Mouse (Mus musculus) ZHBTc4 (cell line): ENCODE data around the gene Meaf6.

ENCODE experiments used
- DNase-seq: peaks from one replicate; pipeline ENCODE4 v3.0.0-alpha.2; 2011; ENCODE audit warnings: low read depth, low spot score

The Meaf6 gene

DNA sequence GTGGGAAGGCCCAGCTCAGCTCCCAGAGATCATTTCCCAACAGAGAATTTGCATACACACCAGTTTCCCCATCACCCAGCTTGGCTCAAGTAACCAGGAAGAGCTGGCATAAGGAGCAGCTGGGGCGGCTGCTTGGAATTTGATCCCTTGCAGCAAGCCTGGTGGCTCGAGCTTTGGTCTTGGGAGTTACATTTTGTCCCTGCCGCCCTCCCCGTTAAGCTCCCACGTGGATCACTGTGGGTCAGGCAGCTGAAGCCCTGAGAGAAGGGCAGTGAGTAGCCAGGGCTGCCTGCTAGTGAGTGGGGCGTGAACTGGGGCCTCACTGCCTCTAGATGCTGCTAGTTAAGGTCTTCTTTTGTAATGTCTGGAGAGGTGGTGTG is 30.8 kb downstream of the Meaf6 start:
- DNase-seq: no peak

DNA sequence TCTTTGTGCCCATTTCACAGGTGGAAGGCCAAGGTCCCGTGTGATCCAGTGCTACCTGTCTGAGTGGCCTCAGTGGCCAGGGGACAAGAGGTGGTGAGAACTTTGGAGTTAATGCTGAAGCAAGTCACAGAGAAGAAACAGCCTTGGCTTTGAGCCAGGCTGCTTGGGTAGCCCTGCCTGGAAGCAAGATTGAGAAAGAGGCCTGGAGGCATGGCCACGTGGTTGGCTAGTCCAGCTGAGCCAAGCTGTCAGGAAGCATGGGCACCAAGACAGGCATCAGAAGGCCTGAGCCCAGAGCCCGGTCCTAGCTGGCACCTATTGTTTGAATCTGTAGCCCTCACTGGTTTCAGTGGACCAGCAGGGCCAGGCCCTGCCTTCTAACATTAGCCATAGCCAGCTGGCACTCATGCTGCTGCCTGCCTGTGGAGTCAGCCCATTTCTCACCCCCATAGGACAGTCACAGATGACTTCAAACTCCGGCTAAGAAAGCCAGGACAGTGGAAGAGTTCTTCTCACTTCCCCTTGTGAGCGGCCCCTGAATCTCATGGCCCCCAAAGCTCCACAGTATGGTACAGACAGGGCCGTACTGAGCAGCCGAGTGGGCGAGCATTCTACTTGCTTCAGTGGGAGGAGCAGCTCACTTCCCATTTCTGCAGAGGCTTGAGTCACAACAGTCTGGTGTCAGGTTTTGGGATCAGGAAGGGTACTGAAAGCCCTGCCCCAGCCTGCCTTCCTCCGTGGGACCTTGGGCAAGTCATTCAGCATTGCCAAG is 31.3 kb downstream of the Meaf6 start:
- no peak for DNase-seq

DNA sequence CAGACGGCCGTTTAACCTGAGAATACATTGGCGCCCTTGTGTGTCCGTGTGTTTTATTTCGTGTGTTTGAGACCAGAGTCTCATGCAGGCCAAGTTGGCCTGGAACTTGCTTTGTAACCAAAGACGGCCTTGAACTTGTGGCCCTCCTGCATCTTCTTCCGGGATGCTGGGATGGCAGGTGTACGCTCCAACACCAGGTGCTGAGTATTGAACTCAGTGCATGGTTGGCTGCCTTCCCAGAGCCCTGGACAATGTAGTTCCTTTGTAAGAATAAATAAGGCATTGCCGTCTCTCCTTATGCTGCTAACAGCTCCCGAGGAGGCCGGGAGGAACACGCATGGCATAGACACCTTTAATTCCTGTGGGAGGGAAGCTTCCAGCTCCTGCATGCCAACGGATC is 32.0 kb downstream of the Meaf6 start:
- no peak for DNase-seq

DNA sequence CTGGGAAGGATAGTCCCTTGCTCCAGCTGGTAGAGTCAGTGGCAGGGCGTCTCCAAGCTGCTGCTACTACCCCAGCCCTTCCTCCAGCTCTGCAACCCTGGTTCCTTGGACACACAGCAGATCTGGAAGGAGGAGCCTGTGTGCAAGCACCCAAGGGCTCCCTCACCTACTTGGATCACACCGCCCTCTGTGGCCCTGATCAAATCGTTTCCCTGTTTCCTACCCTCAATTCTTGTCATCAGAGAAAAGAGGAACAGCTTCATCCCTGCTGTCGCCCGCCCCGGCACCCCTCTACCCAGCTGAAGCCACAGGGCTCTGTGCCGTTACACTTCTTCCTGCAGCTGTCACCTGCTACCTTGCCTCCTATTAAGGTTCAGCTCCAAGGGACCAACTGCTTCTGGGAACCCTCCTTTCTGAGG is 33.0 kb downstream of the Meaf6 start:
- DNase-seq: no peak

DNA sequence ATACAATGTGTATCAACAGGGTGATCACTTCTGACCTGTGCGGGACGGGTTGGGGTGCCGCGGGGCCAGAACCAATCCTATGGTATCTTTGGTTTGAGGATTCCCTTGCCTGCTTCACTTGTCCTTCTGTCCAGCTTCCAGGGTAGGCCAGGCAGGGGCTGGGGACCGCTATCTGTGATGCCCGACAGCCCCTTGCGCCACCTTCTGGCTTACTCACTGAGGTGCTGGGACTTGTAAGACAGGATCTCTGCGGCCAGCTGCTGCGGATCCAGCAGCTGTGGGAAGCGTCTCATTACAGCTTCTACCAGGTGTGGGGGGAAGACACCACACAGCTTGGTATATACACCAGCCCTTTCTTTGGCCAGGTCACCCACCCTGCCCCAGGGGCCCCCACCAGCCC is 34.1 kb downstream of the Meaf6 start:
- peak; percentile 55 for DNase-seq

DNA sequence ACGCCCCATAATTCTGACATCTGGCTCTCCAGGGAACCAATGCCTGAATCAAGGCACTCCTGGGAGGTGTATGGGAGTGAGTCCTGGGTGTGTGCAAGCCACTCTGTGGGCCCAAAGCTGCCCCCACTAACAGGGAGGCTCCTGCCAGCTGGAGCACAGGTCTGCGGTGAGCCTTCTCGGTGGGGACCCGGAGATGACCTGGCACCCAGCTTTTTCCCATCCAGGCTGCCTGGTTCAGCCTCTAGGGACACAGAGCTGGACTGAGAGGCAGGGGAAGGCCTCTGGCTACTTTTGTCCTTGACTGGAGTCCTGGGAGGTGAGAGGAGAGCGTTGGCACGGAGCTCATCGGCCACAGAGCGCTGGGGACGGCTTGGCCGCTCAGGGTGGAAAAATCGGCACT is 34.8 kb downstream of the Meaf6 start:
- no peak for DNase-seq

DNA sequence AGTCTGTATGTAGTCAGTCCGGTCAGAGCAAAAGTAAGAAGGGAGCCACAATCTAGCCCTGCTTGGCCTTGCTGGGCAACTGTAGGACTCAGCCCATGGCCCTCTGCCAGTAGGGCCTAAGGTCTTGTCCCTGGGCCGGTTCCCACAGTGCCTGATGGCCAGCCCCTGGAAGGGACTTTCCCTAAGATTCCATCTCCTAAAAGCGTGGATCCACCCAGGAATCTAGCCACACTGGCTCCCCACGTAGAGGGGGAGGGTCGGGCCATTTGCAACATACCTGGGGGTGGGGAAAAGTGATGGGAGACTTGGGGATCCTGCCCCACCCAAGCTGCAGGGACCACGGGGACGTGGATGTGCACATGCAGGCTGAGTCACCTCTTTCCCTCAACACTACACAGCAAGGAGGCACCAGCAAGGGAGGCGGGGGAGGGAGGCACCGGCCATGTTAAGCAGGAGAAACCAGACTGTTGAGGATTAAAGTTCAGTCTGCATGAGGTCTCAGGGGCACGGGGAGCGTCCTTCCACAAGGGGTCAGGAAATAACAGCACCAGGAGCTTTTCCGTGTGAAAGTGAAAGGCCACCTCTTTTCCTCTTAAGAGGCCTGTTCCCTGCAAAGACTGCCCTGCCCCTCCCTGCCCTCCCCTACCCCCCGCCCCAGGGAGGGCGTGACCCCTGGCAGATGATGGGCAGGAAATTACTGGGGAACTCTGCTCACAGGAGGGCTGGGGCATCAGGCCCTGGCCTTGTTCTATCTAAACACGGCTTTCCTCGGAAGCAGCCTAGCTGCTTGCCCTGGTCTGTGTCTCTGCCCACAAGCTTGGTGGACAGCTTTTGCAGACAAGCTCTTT is 37.7 kb downstream of the Meaf6 start:
- DNase-seq: no peak

DNA sequence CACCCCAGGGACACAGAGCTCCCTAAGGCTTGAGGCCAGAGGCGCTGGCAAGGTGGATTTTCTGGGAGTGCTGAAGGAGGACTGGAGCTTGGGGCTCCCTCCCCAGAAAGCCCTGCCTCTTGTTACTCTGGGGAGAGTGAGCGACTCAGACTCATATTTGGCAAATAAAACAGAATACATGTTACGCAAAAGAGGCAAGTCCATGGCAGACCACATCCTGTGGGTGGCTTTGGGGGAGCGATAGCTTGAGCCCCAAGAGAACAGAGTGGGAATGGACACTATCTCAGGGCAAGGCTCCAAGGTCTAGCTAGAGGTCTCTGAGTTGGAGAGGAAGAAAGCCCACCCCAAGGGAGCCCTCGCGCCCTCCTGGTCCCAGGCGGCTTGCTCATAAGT is 38.3 kb downstream of the Meaf6 start:
- DNase-seq: no peak

DNA sequence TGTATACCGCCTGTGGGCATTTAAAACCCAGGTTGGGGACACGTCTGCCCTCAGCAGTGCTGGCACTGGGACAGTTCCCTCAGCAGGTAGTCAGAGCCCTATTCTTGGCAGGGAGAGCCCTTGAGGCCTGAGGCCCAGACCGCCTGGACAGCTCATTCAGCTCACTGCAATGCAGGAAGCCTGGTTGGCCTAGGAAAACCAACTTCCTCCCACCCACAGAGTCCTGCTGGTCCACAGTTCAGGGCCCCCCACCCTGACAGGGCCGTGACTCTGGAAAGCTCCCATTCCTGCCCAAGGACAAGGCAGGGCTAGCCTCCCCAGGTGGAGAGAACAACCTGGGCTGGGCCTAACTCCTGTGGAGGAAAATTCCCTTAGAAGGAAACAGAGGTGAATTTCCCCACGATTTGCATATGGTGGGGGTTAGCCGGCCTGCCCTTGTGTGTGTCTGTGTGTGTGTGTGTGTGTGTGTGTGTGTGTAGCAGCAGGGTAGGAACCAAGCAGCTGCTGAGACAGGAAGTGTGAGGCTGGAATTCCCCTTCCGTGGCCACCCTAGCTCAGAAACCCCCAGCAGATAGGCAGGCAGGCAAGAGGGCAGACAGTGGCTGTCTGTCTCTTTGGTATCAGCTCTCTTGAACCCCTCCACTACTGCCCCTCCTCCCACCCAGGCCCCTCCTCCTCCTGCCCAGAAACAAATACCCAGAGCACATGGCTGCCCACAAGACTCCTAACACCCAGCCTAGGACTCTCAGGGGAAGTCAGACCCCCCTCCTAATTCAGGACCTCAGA is 39.7 kb downstream of the Meaf6 start:
- peak; percentile 79 for DNase-seq

DNA sequence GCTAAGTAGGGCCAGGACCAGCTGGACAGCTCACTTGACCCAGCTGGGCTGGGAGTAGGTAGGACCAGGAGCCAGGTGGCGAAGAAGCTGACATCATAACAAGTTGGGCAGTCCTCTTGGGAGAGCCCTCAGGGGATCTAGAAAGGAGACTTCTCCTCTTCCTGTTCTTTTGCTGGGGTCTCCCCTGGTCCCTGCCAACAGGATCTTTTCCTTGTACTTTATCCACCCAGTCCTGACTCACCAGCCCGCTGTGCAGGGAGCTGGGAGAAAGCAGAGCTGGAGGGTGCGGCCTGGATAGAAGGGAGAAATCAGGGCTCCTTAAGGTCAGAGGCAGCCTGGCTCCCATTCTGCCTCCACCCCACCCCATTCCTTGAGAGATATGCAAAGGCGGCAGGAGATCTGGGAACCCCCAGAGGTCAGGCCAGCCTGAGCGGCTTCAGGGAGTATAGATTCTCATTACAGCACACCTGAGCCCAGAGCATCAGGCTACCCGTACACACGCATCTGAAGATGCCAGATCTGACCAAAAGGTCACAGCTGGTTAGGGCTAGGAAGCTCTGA is 40.5 kb downstream of the Meaf6 start:
- DNase-seq: peak; percentile 72

DNA sequence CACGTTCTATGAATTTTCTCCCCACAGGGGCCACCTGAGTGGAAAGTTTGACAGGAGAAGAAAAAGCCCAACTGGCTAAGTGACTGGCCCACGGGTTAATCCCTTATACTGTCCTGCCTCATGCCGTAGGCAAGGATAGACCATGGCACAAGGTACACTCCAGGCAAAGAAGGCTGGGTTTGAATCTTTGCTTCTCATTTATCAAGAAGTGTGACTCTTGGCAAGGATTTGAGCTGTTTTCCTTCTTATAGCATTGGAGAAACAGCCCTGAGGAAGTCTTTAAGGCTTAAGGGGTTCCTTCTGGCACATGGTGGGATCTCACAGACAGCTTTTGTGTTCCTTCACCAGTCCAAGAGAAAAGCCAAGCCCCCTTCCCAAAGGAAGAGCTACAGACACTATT is 41.3 kb downstream of the Meaf6 start:
- no peak for DNase-seq

DNA sequence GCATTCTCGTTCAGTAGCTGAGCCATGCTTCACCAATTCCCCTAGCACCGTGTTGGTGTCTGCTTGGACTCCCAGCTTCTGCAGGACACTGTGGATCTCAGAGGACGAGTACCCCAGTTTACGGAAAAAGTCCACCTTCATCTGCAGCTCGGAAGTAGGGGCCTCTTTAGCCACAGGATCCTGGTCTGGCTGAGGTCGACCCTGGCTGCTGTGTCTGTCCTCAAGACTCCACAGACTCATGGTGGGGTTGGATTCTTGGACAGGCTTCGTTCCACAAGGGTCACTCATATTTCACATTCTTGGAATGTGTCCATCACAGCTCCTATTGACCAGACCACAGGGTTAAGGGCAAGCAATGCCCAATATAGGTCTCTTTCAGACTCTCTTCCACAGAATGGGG is 41.8 kb downstream of the Meaf6 start:
- DNase-seq: no peak

DNA sequence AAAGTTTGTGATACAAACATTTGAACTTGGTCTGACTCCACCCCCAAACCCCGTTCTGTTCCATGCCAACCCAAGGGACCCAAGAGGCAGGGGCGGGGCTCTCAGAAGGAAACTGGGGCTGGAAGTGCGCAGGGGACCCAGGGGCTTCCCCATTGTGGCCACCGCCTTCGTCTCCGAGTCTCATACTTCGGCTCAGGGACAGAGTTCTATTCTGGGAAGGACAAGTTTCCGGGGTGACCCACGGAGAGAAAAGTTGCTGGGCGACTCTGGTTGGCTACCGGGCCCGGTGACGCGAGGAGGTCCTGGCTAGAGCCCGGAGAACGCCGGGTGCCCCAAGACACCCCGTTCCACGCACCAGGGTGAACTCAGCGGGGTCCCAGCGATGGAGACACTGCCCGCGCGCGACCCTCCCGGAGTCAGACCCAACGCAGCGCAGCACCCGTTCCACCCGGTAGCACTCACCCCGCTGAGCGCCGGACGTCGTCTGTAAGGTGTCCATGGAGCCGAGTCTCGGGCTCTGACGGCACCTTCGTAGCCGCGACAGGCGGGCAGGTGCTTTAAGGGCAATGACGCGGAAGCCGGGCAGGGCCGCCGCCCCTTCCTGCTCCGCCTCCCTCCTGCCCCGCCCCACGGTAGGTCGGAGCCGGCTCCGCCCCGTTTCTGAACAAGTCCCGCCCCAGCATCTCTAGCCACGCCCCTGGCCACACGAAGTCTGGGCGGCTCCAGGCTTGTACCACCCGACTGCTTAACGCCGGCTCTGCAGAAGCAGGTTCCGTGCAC is 42.6 kb downstream of the Meaf6 start, which contains the start of gene Zc3h12a:
Zc3h12a (minus strand) TSS at position 536 of the 780 bp plus-strand sequence.
- peak; percentile 96 for DNase-seq

DNA sequence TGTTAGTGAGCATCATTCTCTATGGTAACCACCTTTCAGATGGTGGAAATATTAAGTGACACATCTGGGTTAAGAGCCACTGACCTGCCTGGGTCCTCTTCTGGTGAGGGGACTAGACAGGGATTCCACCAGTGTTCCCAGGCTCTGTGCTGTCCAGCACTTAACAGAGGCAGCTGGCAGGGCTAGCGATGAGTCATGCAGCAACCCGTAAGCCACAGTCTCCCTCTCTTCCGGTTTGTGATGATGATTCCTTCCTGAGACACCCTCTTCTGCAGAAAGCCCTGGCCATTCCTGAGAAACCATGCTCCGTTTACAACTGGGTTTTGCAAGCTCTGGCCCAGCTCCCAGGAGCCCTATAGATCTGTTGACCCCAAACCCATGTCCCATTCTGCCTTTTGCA is 46.6 kb downstream of the Meaf6 start:
- no peak for DNase-seq

DNA sequence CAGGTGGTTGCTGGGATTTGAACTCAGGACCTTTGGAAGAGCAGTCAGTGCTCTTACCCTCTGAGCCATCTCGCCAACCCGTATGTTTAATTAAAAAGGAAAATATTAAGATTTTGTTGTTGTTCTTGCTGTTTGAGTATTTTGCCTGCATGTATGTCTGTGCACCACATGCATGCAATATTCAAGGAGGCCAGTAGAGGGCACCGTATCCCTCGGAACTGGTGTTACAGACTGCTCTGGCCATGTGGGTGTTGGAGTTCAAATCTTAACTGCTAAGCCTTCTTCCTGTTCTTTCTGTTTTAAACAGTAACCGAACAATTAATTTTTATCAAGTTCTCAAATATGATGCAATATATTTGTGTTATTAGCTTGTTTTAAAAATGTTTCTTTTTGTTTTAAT is 47.5 kb downstream of the Meaf6 start:
- peak; percentile 87 for DNase-seq

DNA sequence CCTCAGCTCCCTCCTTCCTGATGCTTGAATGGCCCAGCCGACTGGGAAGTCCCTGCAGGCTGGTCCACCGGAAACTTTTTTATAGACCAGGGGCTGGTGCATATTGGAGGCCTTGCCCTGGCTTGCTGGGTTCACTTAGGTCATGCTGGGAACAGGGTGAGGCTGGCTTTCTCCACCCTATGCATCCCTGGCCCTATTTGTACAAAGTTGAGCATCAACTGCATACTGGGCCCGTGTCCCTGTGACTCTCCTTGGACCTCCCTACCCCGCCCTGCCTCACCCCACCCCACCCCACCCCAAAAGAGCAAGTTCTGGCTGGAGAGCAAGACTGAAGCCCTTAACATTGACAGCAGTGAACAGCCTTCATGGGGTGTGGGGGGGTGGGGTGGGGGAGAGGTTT is 49.3 kb downstream of the Meaf6 start:
- DNase-seq: peak; percentile 65

DNA sequence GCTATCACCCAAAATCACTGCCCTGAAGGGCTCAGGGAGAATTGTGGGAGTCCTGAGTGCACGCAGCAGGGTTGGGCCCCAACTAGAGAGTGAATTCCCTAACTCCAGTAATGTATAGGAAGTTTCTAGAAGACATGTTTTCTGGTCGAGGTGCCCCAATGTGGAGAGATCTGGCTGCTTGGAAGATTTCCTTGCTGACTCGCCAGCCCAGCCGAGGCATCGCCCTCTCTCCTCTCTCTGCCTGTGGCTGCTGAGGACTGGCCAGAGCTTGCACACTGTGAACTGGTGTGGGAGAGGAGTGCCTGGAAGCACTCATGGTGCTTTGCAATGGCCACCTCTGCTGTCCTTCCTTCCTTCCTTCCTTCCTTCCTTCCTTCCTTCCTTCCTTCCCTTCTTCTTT is 49.7 kb downstream of the Meaf6 start:
- DNase-seq: peak; percentile 47

DNA sequence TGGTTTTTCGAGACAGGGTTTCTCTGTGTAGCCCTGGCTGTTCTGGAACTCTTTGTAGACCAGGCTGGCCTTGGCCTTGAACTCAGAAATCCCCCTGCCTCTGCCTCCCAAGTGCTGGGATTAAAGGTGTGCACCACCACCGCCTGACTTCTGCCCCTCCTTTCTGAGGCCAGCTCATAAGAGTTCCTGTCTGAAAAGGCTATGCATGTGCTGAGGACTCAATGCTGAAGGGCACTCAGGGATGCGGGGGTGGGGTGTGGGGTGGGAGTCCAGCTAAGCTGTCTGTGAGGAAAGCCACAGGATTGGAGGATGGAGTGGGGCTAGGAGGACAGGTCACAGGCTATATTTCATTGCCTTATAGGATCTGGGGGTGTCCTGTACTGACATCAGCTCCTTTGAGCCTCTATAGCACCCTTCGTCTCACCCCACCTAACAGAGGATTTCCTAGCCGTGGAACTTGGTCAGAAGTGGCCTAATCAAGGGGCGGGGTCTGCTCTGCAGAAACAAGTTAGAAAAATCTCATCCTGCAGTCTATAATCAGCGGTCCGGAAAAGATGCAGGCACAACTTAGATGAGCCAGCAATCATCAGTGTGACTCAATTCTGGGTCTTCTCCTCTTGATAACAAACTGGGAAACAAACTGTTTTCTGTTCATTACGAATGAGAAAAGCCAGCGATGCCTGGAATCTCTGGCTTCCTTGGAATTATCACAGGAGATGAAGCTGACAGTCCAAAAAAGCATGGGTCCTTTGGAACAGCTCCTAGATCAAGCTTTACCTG is 50.3 kb downstream of the Meaf6 start:
- DNase-seq: no peak

DNA sequence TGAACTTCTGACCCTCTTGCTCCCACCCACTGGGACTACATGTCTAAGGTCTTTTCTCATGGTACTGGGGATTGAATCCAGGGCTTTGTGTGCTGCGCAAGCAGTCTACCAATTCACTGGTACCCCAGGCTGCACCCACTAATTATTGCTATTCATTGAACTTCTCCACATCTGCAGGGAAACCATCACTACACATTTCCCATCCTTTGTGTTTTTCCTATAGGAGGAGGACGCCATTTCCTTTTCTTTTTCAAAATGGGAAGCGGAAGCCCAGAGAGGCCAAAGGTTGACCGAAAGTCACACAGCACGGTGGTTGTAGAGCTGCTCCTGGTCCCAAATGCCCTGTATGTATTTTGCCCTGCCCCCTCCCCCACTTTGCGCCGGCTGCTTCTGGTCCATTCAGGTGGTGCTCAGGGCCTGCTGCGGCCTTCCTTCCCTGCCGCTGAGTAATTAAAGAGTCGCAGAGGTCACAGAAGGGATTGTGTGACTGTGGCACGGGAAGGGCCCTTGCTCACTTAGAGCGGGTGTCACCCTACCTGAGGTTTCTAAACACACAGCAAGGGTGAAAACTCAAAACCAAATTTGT is 51.5 kb downstream of the Meaf6 start:
- DNase-seq: peak; percentile 92

DNA sequence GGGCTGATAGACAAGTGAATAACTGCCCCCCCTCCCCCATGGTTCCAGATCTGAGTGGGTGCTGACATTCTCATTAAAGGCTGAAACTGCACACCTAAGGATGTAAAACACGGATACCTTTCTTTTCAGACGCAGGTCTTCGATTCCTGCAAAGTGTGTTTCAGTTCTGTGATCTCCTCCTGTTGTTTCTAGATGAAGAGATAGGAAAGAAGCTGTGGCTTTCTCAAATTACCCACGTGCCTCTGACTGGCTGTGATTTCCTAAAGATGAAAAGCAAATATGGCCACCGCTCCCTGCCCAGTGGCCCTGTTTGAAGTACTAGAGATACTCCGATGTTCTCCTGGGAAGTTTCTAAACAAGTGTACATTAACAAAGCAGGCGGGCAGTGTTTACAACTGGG is 53.4 kb downstream of the Meaf6 start:
- no peak for DNase-seq
